Mouse (Mus musculus): ENCODE data around the gene Rpl23. TPM values are rescaled to one million over a fixed set of nuclear protein-coding genes. Genes with fewer than 3 reads are reported as not detected.
A peak's percentile ranks its signal among the peaks of the same experiment; 100 is the strongest.

Gene Rpl23
- polyA plus RNA-seq, 1 experiment from 2014 or later: 457 TPM

GRCm38 (mm10) chr11:97779968-97780701, 2.1 kb downstream of the Rpl23 start:
- Histone ChIP-seq H3K4me2 (peak overlapping the region; percentile 57), H3K4me1 (peaks cover 32% of the 10 kb centered on the region), H3K4me3 (peak overlapping the region; percentile 75), H3K9me3 (no peaks in the 10 kb centered on the region), H3K9ac (peak overlapping the region; percentile 94; the same call in 1 of the 2 replicates), H3K27ac (no peak overlapping the region), H3K36me3 (peaks cover 47% of the 10 kb centered on the region), H3K27me3 (no peaks in the 10 kb centered on the region)
- WGBS: 79% methylated on average over 2 of the region's 2 CpGs
- ATAC-seq (ENCODE audit: borderline replicate concordance, extremely low read depth, low FRiP score, low TSS enrichment): no peak

DNA sequence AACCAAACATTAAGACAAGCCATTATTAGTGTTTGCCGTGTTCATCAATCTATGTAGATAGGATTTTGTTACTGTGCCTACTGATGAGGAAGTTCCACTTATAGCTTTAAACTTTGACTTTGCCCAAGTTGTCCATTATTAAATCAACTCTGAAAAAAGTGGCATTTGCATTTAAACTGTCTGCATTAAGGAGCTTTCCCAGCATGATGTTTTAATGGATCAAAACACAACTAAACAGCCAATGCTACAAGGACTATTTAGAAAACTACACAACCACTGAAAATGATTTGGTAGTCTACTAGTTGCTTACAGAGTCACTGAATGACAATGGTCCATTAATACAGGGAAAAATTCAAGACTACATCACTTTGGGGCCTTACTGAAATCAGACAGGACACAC, 3.3 kb downstream of the Rpl23 start:
- H3K4me2 ChIP-seq: no peak overlapping the region
- no peaks in the 10 kb centered on the region for H3K9me3 ChIP-seq
- no peak overlapping the region for H3K27ac ChIP-seq
- H3K36me3 ChIP-seq: peaks cover 47% of the 10 kb centered on the region
- H3K4me3 ChIP-seq: no peak overlapping the region
- peaks cover 32% of the 10 kb centered on the region for H3K4me1 ChIP-seq
- H3K9ac ChIP-seq: no peak overlapping the region
- ATAC-seq (ENCODE audit: borderline replicate concordance, extremely low read depth, low FRiP score, low TSS enrichment): no peak
- 95% methylated on average over 1 of the region's 1 CpGs for WGBS
- no peaks in the 10 kb centered on the region for H3K27me3 ChIP-seq

- H3K4me1 ChIP-seq: peaks cover 24% of the 10 kb centered on the region
- ATAC-seq (ENCODE audit: borderline replicate concordance, extremely low read depth, low FRiP score, low TSS enrichment): 0 out of 2 replicates have a peak, but pooled peaks have one; percentile 44
These were observed 5.1 kb downstream of the Rpl23 start for GRCm38 (mm10) chr11:97777129-97777529.

GRCm38 (mm10) chr11:97776497-97777128, 5.6 kb downstream of the Rpl23 start:
- no peak for ATAC-seq (ENCODE audit: borderline replicate concordance, extremely low read depth, low FRiP score, low TSS enrichment)
- WGBS: 48% methylated on average over 5 of the region's 5 CpGs
- no peaks in the 10 kb centered on the region for H3K27me3 ChIP-seq
- H3K27ac ChIP-seq: no peak overlapping the region
- H3K4me2 ChIP-seq: no peak overlapping the region
- peaks cover 24% of the 10 kb centered on the region for H3K4me1 ChIP-seq
- peaks cover 47% of the 10 kb centered on the region for H3K36me3 ChIP-seq
- no peak overlapping the region for H3K4me3 ChIP-seq
- H3K9me3 ChIP-seq: no peaks in the 10 kb centered on the region
- no peak overlapping the region for H3K9ac ChIP-seq

More at GRCm38 (mm10) chr11:97777129-97777529, 5.1 kb downstream of the Rpl23 start:
- Histone ChIP-seq H3K27me3 (no peaks in the 10 kb centered on the region), H3K27ac (no peak overlapping the region), H3K9ac (no peak overlapping the region), H3K4me2 (no peak overlapping the region), H3K4me3 (no peak overlapping the region), H3K36me3 (peaks cover 47% of the 10 kb centered on the region), H3K9me3 (no peaks in the 10 kb centered on the region)
- 31% methylated on average over 2 of the region's 2 CpGs for WGBS

- WGBS: 52% methylated on average over 17 of the region's 17 CpGs
- no peak within 1 kb of the TSS for H3K27ac ChIP-seq
- no peaks in the 10 kb centered on the region for H3K9me3 ChIP-seq
- no peaks in the 10 kb centered on the region for H3K27me3 ChIP-seq
- no peak within 1 kb of the TSS for H3K9ac ChIP-seq
- H3K4me3 ChIP-seq: no peak within 1 kb of the TSS
- H3K4me2 ChIP-seq: no peak within 1 kb of the TSS
- ATAC-seq (ENCODE audit: borderline replicate concordance, extremely low read depth, low FRiP score, low TSS enrichment): no peak
- peaks cover 47% of the 10 kb centered on the region for H3K36me3 ChIP-seq
- H3K4me1 ChIP-seq: peaks cover 21% of the 10 kb centered on the region
These were observed 6.3 kb downstream of the Rpl23 start, which contains the start of gene 1700001P01Rik for GRCm38 (mm10) chr11:97775808-97776496. 1700001P01Rik (minus strand) TSS chr11:97775918.

GRCm38 (mm10) chr11:97775186-97775585, 7.1 kb downstream of the Rpl23 start:
- 69% methylated on average over 13 of the region's 13 CpGs for WGBS
- H3K4me2 ChIP-seq: no peak overlapping the region
- peaks cover 13% of the 10 kb centered on the region for H3K4me1 ChIP-seq
- peaks cover 39% of the 10 kb centered on the region for H3K36me3 ChIP-seq
- H3K27ac ChIP-seq: no peak overlapping the region
- H3K4me3 ChIP-seq: no peak overlapping the region
- ATAC-seq (ENCODE audit: borderline replicate concordance, extremely low read depth, low FRiP score, low TSS enrichment): no peak
- no peak overlapping the region for H3K9ac ChIP-seq
- no peaks in the 10 kb centered on the region for H3K27me3 ChIP-seq
- H3K9me3 ChIP-seq: no peaks in the 10 kb centered on the region

DNA sequence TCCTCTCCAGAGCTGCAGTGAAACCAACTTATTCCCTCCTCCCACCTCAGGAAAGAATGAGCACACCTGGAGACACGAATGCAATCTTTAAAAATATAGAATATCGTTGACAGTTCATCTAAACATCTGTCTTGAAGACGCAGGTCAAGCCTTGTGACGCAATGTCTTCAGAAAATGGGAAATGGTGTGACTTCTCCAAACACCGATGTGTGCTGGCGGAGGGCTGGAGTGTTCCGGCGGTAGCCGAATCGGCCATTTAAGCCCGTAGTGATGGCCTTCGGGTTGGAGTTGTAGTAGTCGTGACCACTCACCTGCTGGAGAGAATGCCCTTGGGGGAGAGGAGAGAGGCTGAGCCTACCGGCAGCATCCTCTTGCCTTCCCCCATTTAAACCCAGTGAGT, 10.8 kb downstream of the Rpl23 start:
- 80% methylated on average over 14 of the region's 14 CpGs for WGBS
- Histone ChIP-seq H3K27ac (no peak overlapping the region), H3K9me3 (no peaks in the 10 kb centered on the region), H3K9ac (no peak overlapping the region), H3K27me3 (no peaks in the 10 kb centered on the region), H3K4me2 (no peak overlapping the region), H3K4me1 (no peaks in the 10 kb centered on the region), H3K4me3 (no peak overlapping the region), H3K36me3 (peaks cover 3% of the 10 kb centered on the region)
- no peak for ATAC-seq (ENCODE audit: borderline replicate concordance, extremely low read depth, low FRiP score, low TSS enrichment)

DNA sequence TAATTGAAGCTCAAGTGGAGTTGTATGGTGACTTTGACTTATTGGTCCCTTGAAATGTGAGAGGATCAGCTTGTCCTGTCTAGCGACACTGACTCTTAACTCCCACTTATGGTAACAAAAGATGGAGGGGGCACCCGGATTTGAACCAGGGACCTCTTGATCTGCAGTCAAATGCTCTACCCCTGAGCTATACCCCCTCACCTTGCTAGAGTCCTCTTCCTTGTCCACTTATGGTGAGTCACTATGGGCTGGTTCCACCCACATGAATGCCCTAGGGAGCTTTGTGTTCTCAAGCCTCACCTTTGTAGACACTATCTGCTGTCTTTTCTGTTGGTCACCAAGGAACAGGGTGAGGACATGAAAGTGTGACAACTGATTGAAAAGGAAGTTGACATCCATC, 12.5 kb downstream of the Rpl23 start:
- 21% methylated on average over 2 of the region's 2 CpGs for WGBS
- Histone ChIP-seq H3K9me3 (no peaks in the 10 kb centered on the region), H3K4me2 (no peak overlapping the region), H3K36me3 (no peaks in the 10 kb centered on the region), H3K27ac (no peak overlapping the region), H3K4me1 (peaks cover 11% of the 10 kb centered on the region), H3K27me3 (no peaks in the 10 kb centered on the region), H3K4me3 (no peak overlapping the region), H3K9ac (no peak overlapping the region)
- no peak for ATAC-seq (ENCODE audit: borderline replicate concordance, extremely low read depth, low FRiP score, low TSS enrichment)

- peak within 1 kb of the TSS; percentile 91 for H3K4me3 ChIP-seq
- H3K4me1 ChIP-seq: peaks cover 11% of the 10 kb centered on the region
- peak within 1 kb of the TSS; percentile 92 for H3K27ac ChIP-seq
- peak within 1 kb of the TSS; percentile 66 for H3K4me2 ChIP-seq
- H3K9ac ChIP-seq: peak within 1 kb of the TSS; percentile 89
- WGBS: under 1% methylated on average over 38 of the region's 38 CpGs
- peaks cover 21% of the 10 kb centered on the region for H3K36me3 ChIP-seq
- no peaks in the 10 kb centered on the region for H3K27me3 ChIP-seq
- ATAC-seq (ENCODE audit: borderline replicate concordance, extremely low read depth, low FRiP score, low TSS enrichment): peak; percentile 96
- H3K9me3 ChIP-seq: no peaks in the 10 kb centered on the region
These were observed 15.9 kb downstream of the Rpl23 start, which contains the start of gene Cwc25 for GRCm38 (mm10) chr11:97766154-97766881. Cwc25 (minus strand) TSS chr11:97766556.

DNA sequence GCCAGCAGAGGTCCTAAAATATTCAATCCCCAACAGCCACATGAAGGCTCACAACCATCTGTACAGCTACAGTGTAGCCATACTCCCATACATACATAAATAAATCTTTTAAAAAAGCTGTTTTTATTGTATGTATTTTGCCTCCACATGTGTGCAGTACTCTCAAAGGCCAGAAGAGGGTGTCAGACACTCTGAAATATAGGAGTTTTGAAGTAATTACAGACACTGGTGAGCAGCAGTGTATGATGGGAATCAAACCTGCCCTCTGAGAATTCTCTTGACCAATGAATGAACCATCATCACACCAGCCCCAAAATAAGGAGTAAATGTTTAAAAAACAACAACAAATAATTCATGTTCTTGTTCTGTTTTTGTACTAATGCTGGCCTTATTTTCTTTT, 20.6 kb downstream of the Rpl23 start:
- H3K9me3 ChIP-seq: no peaks in the 10 kb centered on the region
- H3K4me1 ChIP-seq: peaks cover 11% of the 10 kb centered on the region
- H3K4me2 ChIP-seq: no peak overlapping the region
- H3K27me3 ChIP-seq: no peaks in the 10 kb centered on the region
- H3K36me3 ChIP-seq: peaks cover 36% of the 10 kb centered on the region
- H3K4me3 ChIP-seq: no peak overlapping the region
- H3K9ac ChIP-seq: no peak overlapping the region
- no peak overlapping the region for H3K27ac ChIP-seq
- ATAC-seq (ENCODE audit: borderline replicate concordance, extremely low read depth, low FRiP score, low TSS enrichment): no peak

- H3K9ac ChIP-seq: no peak overlapping the region
- H3K27me3 ChIP-seq: no peaks in the 10 kb centered on the region
- peaks cover 55% of the 10 kb centered on the region for H3K36me3 ChIP-seq
- no peak overlapping the region for H3K4me3 ChIP-seq
- no peak overlapping the region for H3K27ac ChIP-seq
- no peaks in the 10 kb centered on the region for H3K9me3 ChIP-seq
- no peak overlapping the region for H3K4me2 ChIP-seq
- ATAC-seq (ENCODE audit: borderline replicate concordance, extremely low read depth, low FRiP score, low TSS enrichment): no peak
- no peaks in the 10 kb centered on the region for H3K4me1 ChIP-seq
- WGBS: 72% methylated on average over 6 of the region's 6 CpGs
These were observed 23.3 kb downstream of the Rpl23 start for GRCm38 (mm10) chr11:97758942-97759341.
